Mouse (Mus musculus) cerebellum, adult (tissue): ENCODE results near the gene Bhlhe41.

Experiments
- ATAC-seq: cut with Nextera tagmentation; 2 replicates; pipeline ENCODE4 v1.9.2; 2017; ENCODE audit warnings: mild to moderate bottlenecking, moderate library complexity, mixed read lengths; ENCODE audit not compliant: insufficient number of reproducible peaks, low FRiP score, low TSS enrichment

Gene Bhlhe41

GRCm38 (mm10) chr6:145865289-145865885, at the start of gene Bhlhe41:
Gene Bhlhe41 (minus strand): TSS chr6:145865558.
- ATAC-seq: peak; percentile 64

DNA sequence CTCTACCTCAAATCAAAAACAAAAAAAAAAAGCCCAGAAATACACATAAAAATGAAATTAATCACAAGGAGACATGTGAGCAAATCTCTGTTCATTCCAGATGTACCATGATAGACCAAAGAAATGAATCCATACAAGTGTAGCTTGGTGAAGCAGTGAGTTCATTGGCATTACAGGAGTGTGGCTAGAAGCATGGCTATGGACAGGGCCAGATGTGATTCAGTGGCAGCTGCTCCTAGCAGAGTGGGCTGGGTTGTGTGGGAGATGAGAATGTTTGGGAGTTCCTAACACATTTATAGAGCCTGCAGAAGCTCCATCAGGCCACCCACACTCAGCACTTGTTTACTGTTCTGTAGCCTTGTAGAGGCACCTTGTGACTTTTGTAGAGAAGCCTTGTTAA, 46.9 kb upstream of the Bhlhe41 start:
- no peak for ATAC-seq

- no peak for ATAC-seq
Observed at GRCm38 (mm10) chr6:145910469-145911426, 45.4 kb upstream of the Bhlhe41 start.

- no peak for ATAC-seq
Observed at GRCm38 (mm10) chr6:145909943-145910342, 44.6 kb upstream of the Bhlhe41 start.

DNA sequence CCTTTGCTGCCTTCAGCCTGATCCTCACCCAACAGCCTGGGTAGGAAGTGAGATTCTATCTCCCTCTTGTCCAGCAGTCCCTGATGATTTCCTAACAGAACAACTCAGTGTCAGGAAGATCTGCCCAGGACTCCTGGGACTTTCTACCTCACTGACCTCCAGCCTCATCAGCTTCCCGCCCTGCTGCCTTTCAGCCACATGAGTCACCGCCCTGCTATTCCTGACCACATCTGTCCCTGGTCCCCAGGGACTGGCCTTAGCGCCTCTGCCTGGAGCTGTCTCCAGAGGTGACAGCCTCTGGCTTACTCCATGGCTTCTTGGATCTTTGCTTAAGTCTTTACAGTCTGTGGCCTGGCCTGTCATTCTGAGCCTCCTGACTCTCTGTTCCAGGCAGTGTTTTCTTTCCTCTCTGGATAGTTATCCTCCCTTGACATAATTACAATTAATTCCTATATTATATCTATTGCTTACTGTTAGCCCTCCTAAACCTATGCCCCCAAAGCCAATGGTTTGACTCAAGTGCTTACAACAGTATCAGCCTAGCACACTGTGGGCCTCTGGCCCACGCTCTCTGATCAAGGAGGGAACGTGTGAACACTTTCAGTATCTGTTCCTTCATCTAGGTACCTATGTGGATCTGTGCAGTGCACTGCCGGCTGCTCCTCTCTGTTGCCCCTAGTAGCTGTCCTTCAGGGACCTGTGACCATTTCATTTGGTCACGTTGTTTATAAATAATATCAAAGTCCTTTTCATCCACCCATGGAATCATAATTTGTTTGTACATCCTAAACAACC, 40.9 kb upstream of the Bhlhe41 start:
- no peak for ATAC-seq

- no peak for ATAC-seq
Observed at GRCm38 (mm10) chr6:145904616-145905015, 39.3 kb upstream of the Bhlhe41 start.

GRCm38 (mm10) chr6:145904169-145904568, 38.8 kb upstream of the Bhlhe41 start:
- ATAC-seq: peak; percentile 64; the same call in 1 of the 2 replicates

DNA sequence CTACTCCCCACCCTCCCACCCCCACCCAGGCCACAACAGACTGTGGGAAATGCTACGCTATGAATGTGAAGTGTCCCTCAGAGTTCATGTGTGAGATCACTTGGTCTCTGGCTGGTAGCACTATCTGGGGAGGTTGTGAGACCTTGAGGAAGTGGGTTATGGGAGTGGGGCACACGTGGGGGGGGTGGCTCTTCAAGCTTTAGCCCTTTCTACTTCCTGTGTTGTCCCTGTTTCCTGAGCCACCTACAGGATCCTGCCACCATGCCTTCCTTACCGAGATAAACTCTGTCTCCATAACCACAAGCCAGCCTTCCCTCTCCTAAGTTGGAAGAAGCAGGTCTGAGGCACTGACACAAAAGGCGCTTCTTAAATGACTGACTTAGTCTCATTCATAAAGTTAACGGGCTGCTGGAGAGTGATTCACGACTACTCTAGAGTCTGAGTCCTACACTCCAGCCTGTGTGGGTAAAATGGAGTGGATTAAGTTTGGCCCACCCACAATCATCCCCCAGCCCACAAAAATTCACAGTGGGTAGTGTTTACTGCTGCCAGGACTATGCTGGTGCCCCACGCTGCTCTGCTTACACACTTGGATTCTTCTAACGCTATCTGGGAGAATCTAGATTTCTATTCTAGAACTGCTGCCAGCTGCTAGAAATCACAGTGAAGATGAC, 29.4 kb upstream of the Bhlhe41 start:
- no peak for ATAC-seq

- no peak for ATAC-seq
Observed at GRCm38 (mm10) chr6:145893366-145894021, 28.1 kb upstream of the Bhlhe41 start.

DNA sequence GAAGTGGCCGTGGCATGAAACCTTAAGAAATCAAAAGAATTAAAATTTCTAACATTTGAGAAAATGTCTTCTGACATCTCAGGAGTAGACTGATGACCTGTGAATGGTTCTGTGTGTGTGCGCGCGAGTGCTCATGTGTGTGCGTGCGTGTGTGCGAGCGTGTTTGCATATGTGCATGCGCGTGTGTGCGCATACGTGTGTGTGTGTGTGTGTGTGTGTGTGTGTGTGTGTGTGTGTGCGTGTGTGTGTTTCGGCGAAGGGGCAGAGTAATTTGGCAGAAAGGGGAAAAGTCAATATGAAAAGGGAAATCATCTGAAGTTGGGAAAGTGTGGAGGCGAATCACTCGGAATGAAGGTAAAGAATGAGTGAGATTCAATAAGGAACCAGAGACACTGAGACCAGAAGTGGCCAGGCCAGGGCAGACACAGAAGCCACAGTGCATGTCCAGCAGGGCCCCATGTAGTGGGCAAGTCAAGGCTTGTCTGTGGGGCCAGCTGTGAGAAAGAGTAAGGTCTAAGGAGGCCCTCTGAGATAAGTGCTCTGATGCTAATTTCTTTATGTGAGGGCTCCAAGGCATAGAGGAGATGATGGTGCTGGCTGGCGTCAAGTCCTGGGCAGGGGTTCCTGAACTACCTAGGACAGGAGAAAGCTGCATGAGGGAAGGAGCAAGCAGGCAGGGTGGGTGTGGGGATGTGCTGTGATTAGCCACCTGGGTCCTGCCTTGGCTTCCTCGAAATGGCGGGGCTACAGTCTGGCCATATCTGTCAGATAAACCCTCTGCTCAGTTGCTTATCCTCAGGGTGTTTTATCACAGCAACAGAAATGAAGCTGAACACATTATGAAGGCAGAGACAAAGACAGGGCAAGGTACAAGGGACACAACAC, 27.3 kb upstream of the Bhlhe41 start:
- no peak for ATAC-seq

DNA sequence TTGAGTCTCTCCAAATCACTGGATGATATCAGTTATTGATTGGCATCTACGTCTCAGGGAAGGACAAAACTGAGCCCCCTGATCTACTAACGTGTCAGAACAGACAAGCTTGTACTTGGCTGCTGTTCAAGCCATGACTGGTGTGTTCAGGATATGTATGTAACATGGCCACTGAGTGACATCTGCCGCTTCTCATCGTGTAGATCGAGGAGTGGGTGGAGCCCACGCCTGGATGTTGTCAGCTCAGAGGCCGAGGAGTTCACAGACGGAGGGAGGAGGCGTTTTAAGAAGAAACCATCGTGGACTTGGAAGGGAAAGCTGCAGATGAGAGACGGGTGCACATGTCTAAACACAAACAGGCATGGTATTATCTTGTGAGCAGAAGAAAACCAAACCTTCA, 26.6 kb upstream of the Bhlhe41 start:
- no peak for ATAC-seq

- no peak for ATAC-seq
Observed at GRCm38 (mm10) chr6:145887719-145888118, 22.4 kb upstream of the Bhlhe41 start.

DNA sequence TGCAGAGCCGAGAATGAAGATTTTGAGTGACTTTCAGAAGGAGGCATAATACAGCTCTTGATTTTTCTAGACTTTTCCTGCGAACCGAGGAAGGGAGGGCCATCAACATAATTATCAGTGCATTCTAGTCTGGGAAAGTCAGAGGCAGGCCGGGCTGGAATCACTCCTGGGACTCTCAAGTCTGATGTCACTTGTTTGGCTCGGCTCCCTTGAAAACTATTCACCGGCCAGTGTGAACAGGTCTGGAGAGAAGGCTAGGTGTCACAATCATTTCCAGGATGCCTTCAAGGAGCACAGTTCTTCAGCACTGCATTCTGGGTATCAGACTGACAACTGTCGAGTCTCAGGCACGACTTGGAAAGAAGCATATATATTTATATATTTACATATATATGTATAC, 20.9 kb upstream of the Bhlhe41 start:
- no peak for ATAC-seq

- ATAC-seq: no peak
Observed at GRCm38 (mm10) chr6:145885069-145885468, 19.7 kb upstream of the Bhlhe41 start.

GRCm38 (mm10) chr6:145883668-145884067, 18.3 kb upstream of the Bhlhe41 start:
- no peak for ATAC-seq

GRCm38 (mm10) chr6:145883010-145883409, 17.7 kb upstream of the Bhlhe41 start:
- ATAC-seq: no peak

- no peak for ATAC-seq
Observed at GRCm38 (mm10) chr6:145880609-145881008, 15.3 kb upstream of the Bhlhe41 start.

DNA sequence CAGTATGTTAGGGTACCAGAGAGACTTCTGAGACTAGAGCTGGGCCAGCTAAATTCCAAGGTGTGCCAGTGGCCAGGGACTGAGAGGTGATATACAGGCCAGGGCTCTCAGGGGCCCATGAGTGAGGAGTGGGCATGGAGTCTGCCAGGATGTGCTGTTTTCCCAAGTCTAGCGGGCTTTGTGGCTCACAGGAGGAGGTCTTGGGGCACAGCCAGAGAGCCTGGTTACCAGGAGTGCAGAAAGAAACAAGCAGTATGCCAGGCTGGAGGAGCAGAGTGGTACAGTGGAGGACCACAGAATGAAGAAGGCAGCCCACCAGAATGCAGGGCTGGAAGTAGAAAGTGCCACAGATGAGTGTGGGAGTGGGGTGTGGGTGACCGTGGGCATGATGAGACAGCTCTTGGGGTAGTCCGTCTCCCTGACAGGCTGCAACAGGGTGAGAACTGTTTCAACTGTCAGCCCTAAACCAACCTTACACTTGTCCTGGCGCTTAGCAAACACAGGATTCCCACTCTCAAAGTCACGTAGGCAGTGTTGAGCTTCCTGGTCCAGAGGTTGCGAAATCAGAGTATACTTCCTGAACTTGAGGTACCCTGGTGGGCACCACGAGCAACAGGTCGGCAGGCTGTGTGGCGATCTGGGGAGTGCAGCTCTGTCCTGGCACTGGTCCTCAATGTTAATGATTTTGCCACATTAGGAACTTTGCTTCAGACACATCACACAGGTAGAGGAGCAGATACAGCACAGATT, 11.8 kb upstream of the Bhlhe41 start:
- ATAC-seq: no peak
